In the genomic region with DNA sequence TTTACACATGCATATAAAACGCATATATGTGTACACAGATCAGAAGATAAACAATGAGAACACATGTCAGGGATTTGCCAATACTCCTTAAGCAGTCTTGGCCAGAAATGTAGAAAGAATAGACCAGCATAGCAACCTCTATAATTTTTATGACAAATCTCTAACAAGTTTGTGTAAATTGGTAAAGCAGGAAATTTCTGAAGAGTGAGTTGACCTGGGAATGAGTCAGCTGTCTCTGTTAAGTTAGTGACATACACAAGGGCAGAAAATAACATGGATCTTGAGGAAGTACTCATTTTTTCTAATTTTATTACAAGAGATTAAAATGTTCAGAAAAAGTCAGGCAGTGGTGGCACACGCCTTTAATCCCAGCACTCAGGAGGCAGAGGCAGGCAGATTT, we compare ENCODE assay signal across 25 mouse cellular contexts. TPM values are rescaled to one million over a fixed set of nuclear protein-coding genes. Genes with fewer than 3 reads are reported as not detected.
DNase-seq lines count a peak whose midpoint lies in the region; ATAC-seq and TF ChIP-seq lines count a peak whose summit lies in the region.
"Had no signal": no experiment of that assay in that cellular context is flagged by ENCODE, and none has a peak within 500 bp of the region (broad histone marks: within the 10 kb centered on the region; RNA-seq: fewer than 3 reads in every experiment).

No protein-coding gene starts in this region.

- H3K27me3 ChIP-seq in C2C12 (ENCODE audit: control insufficient read depth, insufficient read depth, insufficient read length) = no peaks in the 10 kb centered on the region
- no peaks in the 10 kb centered on the region for H3K27me3 ChIP-seq in intestine, postnatal 0 days (replicated peaks; ENCODE audit: control insufficient read depth, insufficient read depth, low read length)
- H3K27me3 ChIP-seq: embryonic facial prominence, embryonic 13.5 days; embryonic facial prominence, embryonic 15.5 days; forebrain, embryonic 13.5 days; forebrain, embryonic 15.5 days had no signal

- no peak for ATAC-seq in intestine, postnatal 0 days
- ATAC-seq: forebrain, embryonic 13.5 days; forebrain, embryonic 15.5 days; forebrain, postnatal 0 days had no signal

- no peaks in the 10 kb centered on the region for H3K9me3 ChIP-seq in intestine, postnatal 0 days (ENCODE audit: control insufficient read depth)
- H3K9me3 ChIP-seq: embryonic facial prominence, embryonic 13.5 days; embryonic facial prominence, embryonic 15.5 days; forebrain, embryonic 13.5 days; forebrain, embryonic 15.5 days had no signal

- H3K4me2 ChIP-seq in intestine, postnatal 0 days (replicated peaks; ENCODE audit: low read depth) = no peak overlapping the region
- H3K4me2 ChIP-seq: embryonic facial prominence, embryonic 13.5 days; embryonic facial prominence, embryonic 15.5 days; forebrain, embryonic 13.5 days; forebrain, embryonic 15.5 days had no signal

- no peak overlapping the region for H3K4me3 ChIP-seq in C2C12 (ENCODE audit: insufficient read depth, poor library complexity, severe bottlenecking)
- no peak overlapping the region for H3K4me3 ChIP-seq in bone marrow macrophage, adult 2 months (ENCODE audit: insufficient read depth, low read length)
- H3K4me3 ChIP-seq in intestine, postnatal 0 days (ENCODE audit: low read depth, low read length) = no peak overlapping the region
- H3K4me3 ChIP-seq: embryonic facial prominence, embryonic 13.5 days; embryonic facial prominence, embryonic 15.5 days; forebrain, embryonic 13.5 days; forebrain, embryonic 15.5 days had no signal

- H3K9ac ChIP-seq in intestine, postnatal 0 days (ENCODE audit: low read depth, low read length) = no peak overlapping the region
- H3K9ac ChIP-seq: embryonic facial prominence, embryonic 13.5 days; embryonic facial prominence, embryonic 15.5 days; forebrain, embryonic 13.5 days; forebrain, embryonic 15.5 days; forebrain, postnatal 0 days had no signal

- DNase-seq in 3134 (ENCODE audit: extremely low read depth, insufficient read length, low spot score) (peak; percentile 43), 3T3-L1 (ENCODE audit: low read depth, low spot score) (peak; percentile 56), MN1 (ENCODE audit: low spot score) (no peak)
- DNase-seq in adrenal gland, postnatal 25 days = no peak
- DNase-seq in kidney, adult 18-20 months = no peak
- DNase-seq: adrenal gland, adult 2 months; adrenal gland, postnatal 10 days; adrenal gland, postnatal 36 days; B cell, adult 2 months; cerebellum, adult 11 months; cerebellum, adult 18-20 months; cerebellum, adult 8-10 months; cerebellum, adult 9-11 months; cerebellum, postnatal 14 days; cerebellum, postnatal 36 days; embryo, embryonic 11 days; forebrain, postnatal 0 days had no signal

- 72% methylated on average over 2 of the region's 2 CpGs for WGBS in intestine, postnatal 0 days

- no peak for TF ChIP-seq CTCF in C2C12 (IDR thresholded peaks at IDR 0.05; ENCODE audit: control insufficient read depth, insufficient read depth, insufficient read length)
- TF ChIP-seq CTCF in bone marrow macrophage, adult 2 months (IDR thresholded peaks at IDR 0.05; ENCODE audit: low read depth, low read length) = no peak
- no peak for TF ChIP-seq CTCF in intestine, postnatal 0 days (IDR thresholded peaks at IDR 0.05; ENCODE audit: low read depth)

- H3K79me3 ChIP-seq in C2C12 (ENCODE audit: low read depth) = no peaks in the 10 kb centered on the region

- H3K79me2 ChIP-seq in C2C12 (ENCODE audit: control insufficient read depth, insufficient read depth) = no peaks in the 10 kb centered on the region

- H3K4me1 ChIP-seq in bone marrow macrophage, adult 2 months (ENCODE audit: control insufficient read depth, insufficient read depth, low read length) = peaks cover 4% of the 10 kb centered on the region
- H3K4me1 ChIP-seq in intestine, postnatal 0 days (replicated peaks; ENCODE audit: control insufficient read depth, insufficient read depth, low read length) = peaks cover 3% of the 10 kb centered on the region

- no peak overlapping the region for H3ac ChIP-seq in C2C12 (ENCODE audit: control insufficient read depth, insufficient read length, low read depth)

- no peak for TF ChIP-seq POLR2A in bone marrow macrophage, adult 2 months (IDR thresholded peaks at IDR 0.05; ENCODE audit: borderline replicate concordance, low read depth, low read length)

- H3K27ac ChIP-seq in bone marrow macrophage, adult 2 months (ENCODE audit: insufficient read depth, low read depth, low read length) = peak overlapping the region; percentile 17; the same call in 1 of the 2 replicates
- no peak overlapping the region for H3K27ac ChIP-seq in intestine, postnatal 0 days (ENCODE audit: low read depth, low read length)
- H3K27ac ChIP-seq: embryonic facial prominence, embryonic 13.5 days; embryonic facial prominence, embryonic 15.5 days; forebrain, embryonic 13.5 days; forebrain, embryonic 15.5 days had no signal

- no peaks in the 10 kb centered on the region for H3K36me3 ChIP-seq in C2C12 (ENCODE audit: control insufficient read depth, insufficient read depth)
- H3K36me3 ChIP-seq in intestine, postnatal 0 days (ENCODE audit: control insufficient read depth, insufficient read depth) = no peaks in the 10 kb centered on the region
- H3K36me3 ChIP-seq: embryonic facial prominence, embryonic 13.5 days; embryonic facial prominence, embryonic 15.5 days; forebrain, embryonic 15.5 days had no signal

TF ChIP-seq in C2C12, 6 proteins besides CTCF, POLR2A, EP300 and RAD21:
- TF ChIP-seq CEBPB (IDR thresholded peaks at IDR 0.05; ENCODE audit: low read depth) = no peak
- TF ChIP-seq MAX (IDR thresholded peaks at IDR 0.05) = no peak
- TF ChIP-seq MYOG (IDR thresholded peaks at IDR 0.05; ENCODE audit: control insufficient read depth, extremely low read depth, insufficient read length) = no peak
- peak; percentile 64 for TF ChIP-seq FOSL1 (IDR thresholded peaks at IDR 0.05; ENCODE audit: insufficient read depth, low read length, poor library complexity, severe bottlenecking)
- TF ChIP-seq USF1 (IDR thresholded peaks at IDR 0.05; ENCODE audit: low read depth) = no peak

RNA-seq across cellular contexts. Expression of a gene that starts 18.3 kb away (rescaled TPM):
- 3.5 TPM for polyA plus RNA-seq in C2C12 (2012; fragmentation: generic; extraction: Trizol)
- polyA plus RNA-seq in bone marrow macrophage, adult 2 months (2012; ENCODE audit: insufficient read depth, insufficient read length, missing spikeins) = 3.9 and 6.9 TPM in 2 replicates
- 4.9 and 7.7 TPM in 2 replicates for total RNA-seq in adrenal gland, postnatal 25 days (2021)
- polyA plus RNA-seq in intestine, postnatal 0 days (2015; fragmentation: Nextera tagmentation; extraction: Ambion mirVana) = 6.3 and 6.8 TPM in 2 replicates

RNA-seq across cellular contexts. Expression of a gene that starts 34.6 kb away (rescaled TPM):
- 0.36 TPM for polyA plus RNA-seq in C2C12 (2012; fragmentation: generic; extraction: Trizol)
- polyA plus RNA-seq in bone marrow macrophage, adult 2 months (2012; ENCODE audit: insufficient read depth, insufficient read length, missing spikeins) = 0.08 TPM in 1 of 2 replicates, not detected in the other
- 0.19 and 0.21 TPM in 2 replicates for total RNA-seq in adrenal gland, postnatal 25 days (2021)
- polyA plus RNA-seq in intestine, postnatal 0 days (2015; fragmentation: Nextera tagmentation; extraction: Ambion mirVana) = 32.1 and 41.6 TPM in 2 replicates
- total RNA-seq: MEL had no signal

RNA-seq across cellular contexts. Expression of a gene that starts 47.5 kb away (rescaled TPM):
- polyA plus RNA-seq in C2C12 (2012; fragmentation: generic; extraction: Trizol) = 6,934 TPM
- polyA plus RNA-seq in bone marrow macrophage, adult 2 months (2012; ENCODE audit: insufficient read depth, insufficient read length, missing spikeins) = 1,643 and 1,732 TPM in 2 replicates
- 122 and 146 TPM in 2 replicates for total RNA-seq in adrenal gland, postnatal 25 days (2021)
- polyA plus RNA-seq in intestine, postnatal 0 days (2015; fragmentation: Nextera tagmentation; extraction: Ambion mirVana) = 272 and 299 TPM in 2 replicates

Comparison
In these comparisons a context has a peak if more than half of its experiments do, and no peak if none do; other contexts are left out.
1. DNase-seq: peak in 3134 (single experiment) and 3T3-L1 (single experiment); none in adrenal gland, postnatal 25 days (single experiment), kidney, adult 18-20 months (single experiment) and MN1 (single experiment).
2. RNA of a gene that starts 34.6 kb away (polyA plus RNA-seq): 32.1 to 41.6 TPM in intestine, postnatal 0 days; 0.36 TPM in C2C12 (single experiment) and 0.08 TPM in bone marrow macrophage, adult 2 months; every median in the first group is over 10 times any median in the second.